Mouse (Mus musculus): ENCODE results near the gene Lrrc46. TPM values are rescaled to one million over a fixed set of nuclear protein-coding genes. Genes with fewer than 3 reads are reported as not detected.

Lrrc46 gene
- polyA plus RNA-seq, 1 experiment from 2014 or later, result 0.17 TPM

DNA sequence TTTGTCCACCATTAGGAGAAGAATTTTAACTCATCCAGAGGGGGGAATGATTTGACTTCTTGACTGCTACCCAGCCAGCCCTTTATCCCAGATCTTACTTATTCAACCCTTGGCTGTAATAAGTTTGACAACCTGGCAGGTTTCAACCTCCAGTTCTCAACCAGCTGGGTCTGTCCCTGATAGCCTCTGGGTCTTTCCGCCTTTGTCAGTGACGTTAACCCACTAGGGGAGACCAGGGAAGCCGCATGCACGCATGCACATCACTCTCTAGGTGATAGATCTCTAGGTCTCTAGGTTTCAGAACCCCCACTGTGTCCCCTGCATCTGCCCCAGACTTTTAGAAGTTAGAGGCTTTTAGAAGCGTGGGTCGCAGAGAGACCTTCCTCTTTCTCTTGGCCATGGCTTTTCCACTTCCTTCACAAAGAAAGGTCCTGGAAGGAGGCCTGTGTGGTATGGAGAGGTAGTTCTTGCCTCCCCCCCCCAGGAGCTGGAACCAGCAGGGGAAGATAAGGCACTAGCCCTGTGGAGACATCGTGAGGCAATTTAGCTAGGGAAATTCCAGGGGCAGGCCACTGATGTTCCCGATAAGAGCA is 31.9 kb downstream of the Lrrc46 start:
- Histone ChIP-seq H3K36me3 (ENCODE audit: inconsistent target) (no peaks in the 10 kb centered on the region), H3K4me3 (ENCODE audit: inconsistent target) (no peak overlapping the region), H3K27ac (no peak overlapping the region), H3K79me2 (ENCODE audit: inconsistent target) (no peaks in the 10 kb centered on the region)
- 58% methylated on average over 8 of the region's 8 CpGs for WGBS (ENCODE audit: missing documents)

DNA sequence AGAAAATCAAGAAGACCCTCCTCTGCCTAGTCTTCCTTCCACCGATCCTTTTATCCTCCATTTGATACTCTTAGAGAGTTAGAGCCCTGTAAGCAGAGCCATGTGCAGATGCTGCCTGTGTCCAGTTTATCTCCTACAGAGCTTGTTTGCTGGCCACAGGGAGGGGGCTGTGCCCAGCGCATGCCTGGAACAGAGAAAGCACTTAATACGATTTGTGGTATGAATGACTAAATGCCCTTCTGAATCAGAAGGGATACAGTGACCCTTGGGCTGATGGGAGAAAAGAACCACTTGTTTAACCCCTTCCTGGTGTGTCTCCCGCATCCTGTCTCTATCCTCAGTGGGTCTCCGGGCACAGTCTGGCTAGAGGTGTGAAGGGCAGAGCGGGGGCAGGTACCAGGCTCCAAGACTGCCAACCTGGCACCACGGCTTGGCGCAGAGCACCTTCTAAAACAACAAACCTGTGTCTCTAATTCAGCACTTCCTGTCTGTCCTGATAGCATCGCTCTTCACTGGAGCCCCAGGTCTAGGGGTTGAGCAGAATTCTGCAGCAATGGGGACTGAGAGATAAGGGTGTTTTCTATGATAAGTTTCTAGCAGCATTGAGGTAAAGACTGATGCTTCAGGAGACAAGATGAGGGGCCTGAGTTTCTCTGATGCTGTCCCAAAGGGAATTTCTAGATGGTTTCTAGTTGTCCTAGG is 34.0 kb downstream of the Lrrc46 start:
- WGBS (ENCODE audit: missing documents), result 78% methylated on average over 9 of the region's 9 CpGs
- Histone ChIP-seq H3K27ac (no peak overlapping the region), H3K4me3 (ENCODE audit: inconsistent target) (no peak overlapping the region)

DNA sequence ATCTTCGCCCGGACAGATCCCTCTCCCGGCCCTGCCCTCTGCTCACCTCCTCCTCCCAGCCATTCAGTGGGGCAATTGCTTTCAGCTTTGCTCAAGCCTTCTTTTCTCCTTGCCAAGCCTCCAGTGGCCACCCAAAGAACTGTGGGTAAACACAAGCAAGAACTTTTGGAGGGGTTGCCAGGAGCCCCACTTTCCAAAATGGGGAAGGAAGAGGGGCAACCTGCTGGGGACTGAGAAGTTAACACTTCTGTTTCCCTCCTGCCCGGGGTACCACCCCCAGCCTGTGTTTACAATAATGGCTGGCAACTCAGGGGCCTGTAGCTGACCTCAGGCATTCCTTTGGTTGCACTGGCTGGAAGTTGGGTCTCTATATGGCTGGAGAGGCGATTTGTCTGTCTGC is 38.0 kb downstream of the Lrrc46 start:
- Histone ChIP-seq H3K79me2 (ENCODE audit: inconsistent target) (no peaks in the 10 kb centered on the region), H3K27ac (no peak overlapping the region), H3K36me3 (ENCODE audit: inconsistent target) (no peaks in the 10 kb centered on the region), H3K4me3 (ENCODE audit: inconsistent target) (no peak overlapping the region)
- 39% methylated on average over 5 of the region's 5 CpGs for WGBS (ENCODE audit: missing documents)

More for the DNA sequence above, 34.0 kb downstream of the Lrrc46 start:
- Histone ChIP-seq H3K36me3 (ENCODE audit: inconsistent target) (no peaks in the 10 kb centered on the region), H3K79me2 (ENCODE audit: inconsistent target) (no peaks in the 10 kb centered on the region)

DNA sequence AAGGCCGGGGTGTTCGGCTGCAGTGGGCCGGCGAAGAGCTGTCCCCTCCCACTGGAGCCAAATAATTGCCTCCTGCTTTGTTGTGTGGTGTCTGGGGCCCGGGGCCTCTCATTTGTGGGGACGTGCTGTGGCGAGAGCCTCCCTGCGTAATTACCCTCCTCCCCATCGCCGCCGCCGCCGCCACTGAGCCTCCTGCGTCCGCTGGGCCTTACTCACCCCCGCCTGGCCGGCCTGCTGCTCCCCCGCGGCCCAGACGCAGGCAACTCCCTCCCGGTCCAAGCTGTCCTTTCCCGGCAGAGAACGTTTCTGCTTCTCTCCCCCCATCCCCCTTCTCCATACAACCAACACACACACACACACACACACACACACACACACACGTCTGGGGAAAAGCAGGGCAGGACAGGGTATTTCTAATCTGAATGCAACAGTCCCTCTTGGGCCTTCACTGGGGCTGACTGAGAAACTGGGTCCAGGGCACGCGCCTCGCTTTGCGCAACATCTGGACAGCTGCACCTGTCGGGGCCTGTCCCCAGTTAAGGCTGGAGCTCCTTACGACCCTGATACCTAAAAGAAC is 43.7 kb downstream of the Lrrc46 start:
- H3K4me3 ChIP-seq (ENCODE audit: inconsistent target), result no peak overlapping the region
- H3K36me3 ChIP-seq (ENCODE audit: inconsistent target), result no peaks in the 10 kb centered on the region
- H3K27ac ChIP-seq, result no peak overlapping the region
- H3K79me2 ChIP-seq (ENCODE audit: inconsistent target), result no peaks in the 10 kb centered on the region
- 27% methylated on average over 30 of the region's 30 CpGs for WGBS (ENCODE audit: missing documents)

DNA sequence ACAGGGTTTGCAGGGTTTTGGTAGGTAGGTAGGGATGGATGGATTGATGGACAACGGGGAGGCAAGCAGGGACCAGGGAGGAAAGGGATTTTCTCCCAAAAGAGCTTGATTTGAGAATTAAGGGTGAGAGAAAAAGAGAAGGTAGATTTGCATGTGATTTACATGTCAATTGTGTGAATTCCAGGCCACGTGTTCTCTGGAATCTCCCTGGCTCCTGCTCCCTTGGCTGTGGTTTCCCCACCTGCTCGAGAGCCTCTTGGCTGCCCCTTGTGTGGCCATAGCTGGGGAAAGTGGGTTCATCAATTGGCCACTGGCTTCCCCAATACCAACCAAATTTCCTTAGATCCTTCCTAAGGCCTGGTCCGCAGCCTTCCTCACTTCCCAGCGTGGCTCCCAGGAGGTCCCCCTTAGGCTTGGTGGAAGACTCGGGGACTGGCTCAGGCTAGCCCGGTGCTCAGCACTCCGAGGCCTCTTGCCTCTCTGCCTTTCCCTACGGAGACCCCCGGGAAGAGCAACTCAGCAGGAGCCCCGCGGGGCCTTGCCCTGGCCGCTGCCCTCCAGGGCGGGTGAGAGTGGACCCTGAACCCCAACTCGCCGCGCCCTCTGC is 44.3 kb downstream of the Lrrc46 start:
- Histone ChIP-seq H3K27ac (no peak overlapping the region), H3K36me3 (ENCODE audit: inconsistent target) (no peaks in the 10 kb centered on the region), H3K4me3 (ENCODE audit: inconsistent target) (no peak overlapping the region), H3K79me2 (ENCODE audit: inconsistent target) (no peaks in the 10 kb centered on the region)
- 71% methylated on average over 15 of the region's 17 CpGs for WGBS (ENCODE audit: missing documents)

DNA sequence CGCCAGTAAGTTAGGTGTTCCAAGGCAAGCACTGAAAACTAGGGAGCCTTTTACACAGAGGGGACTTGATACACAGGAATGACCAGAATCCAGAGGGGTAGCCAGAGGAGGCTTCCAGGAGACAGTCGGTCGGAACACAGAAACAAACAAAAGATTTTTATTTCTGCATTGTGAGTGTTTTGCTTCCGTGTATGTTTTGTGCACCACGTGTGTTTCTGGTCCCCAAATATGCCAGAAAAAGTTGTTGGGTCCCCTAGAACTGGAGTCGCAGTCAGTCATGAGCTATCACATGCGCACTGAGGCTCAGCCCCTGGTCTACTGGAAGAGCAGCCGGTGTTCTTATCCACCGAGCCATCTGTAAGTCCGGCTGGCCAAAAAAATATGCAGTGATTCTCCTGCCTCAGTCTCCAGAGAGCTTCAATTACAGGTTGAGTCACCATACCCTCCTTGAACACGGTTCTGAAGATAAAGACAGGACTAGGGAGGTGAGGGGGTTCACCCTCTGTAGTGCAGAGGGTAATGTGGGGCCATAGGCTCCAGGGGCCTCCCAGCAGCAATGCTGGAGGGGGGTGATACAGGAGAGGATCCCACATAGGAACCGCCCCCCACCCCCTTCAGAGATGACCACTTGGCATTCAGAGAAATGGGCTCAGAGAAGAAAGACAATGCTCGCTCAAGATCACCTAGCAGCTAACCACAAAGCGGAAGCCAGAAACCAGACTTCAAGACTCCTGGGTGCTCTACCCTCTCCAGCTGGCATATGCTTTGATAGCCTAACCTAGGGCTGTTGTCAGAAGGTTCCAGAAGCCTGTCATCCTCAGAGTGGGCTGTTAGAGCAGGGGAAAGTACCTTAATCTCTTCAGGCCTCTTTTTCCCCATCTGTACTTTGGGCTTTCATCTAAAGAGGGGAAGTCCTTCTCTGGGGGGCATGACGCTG is 45.1 kb downstream of the Lrrc46 start:
- 83% methylated on average over 15 of the region's 15 CpGs for WGBS (ENCODE audit: missing documents)

DNA sequence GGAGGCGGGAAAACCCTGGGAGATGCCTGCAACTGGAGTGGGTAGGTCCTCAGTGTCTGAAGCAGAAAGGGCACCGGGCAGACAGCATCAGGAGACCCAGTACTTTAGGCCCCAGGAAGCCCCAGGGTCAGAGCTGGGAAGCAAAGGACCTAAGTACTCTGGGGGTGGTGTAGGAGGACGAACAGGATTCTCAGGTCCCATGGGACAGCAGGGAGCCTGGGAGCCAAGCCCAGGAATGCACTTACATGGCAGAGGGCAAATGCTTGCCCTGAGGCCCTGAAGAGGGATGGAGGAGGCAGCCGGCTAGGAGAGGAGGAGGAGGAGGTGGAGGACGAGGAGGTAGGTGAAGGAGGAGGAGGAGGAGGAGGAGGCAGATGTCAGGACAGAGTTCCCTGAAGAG is 46.2 kb downstream of the Lrrc46 start:
- Histone ChIP-seq H3K79me2 (ENCODE audit: inconsistent target) (no peaks in the 10 kb centered on the region), H3K36me3 (ENCODE audit: inconsistent target) (no peaks in the 10 kb centered on the region), H3K4me3 (ENCODE audit: inconsistent target) (no peak overlapping the region), H3K27ac (no peak overlapping the region)
- 91% methylated on average over 3 of the region's 5 CpGs for WGBS (ENCODE audit: missing documents)

More for the DNA sequence above, 45.1 kb downstream of the Lrrc46 start:
- Histone ChIP-seq H3K4me3 (ENCODE audit: inconsistent target) (no peak overlapping the region), H3K36me3 (ENCODE audit: inconsistent target) (no peaks in the 10 kb centered on the region), H3K27ac (no peak overlapping the region), H3K79me2 (ENCODE audit: inconsistent target) (no peaks in the 10 kb centered on the region)

DNA sequence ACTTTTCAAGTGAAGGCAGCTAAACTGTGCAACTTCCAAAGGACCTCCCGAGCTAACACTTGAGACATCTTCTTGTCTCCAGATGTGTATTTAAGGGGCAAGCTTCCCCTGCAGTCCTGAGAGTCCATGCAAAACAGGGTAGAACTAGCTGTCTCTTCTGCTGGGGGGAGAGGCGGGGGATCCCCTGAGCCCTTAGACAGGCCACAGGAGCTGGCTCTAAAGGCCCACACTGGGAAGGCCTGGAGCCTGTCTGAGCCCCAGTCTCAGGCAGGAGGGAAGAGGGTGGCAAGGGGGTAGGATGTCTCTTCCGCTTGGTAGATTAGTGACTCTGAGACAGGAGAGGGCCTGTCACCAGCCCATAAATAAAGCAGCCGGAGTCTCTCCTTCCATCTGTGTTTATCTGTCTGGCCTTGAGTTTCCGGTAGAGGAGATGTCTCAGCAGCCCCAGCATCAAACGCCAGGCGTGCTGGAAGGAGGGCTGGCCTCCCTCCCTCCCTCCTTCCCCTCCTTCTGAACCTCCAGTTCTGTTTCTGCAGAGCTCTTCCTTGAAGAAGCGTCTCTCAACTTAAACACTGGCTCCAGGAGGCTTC is 48.4 kb downstream of the Lrrc46 start:
- no peaks in the 10 kb centered on the region for H3K36me3 ChIP-seq (ENCODE audit: inconsistent target)
- no peaks in the 10 kb centered on the region for H3K79me2 ChIP-seq (ENCODE audit: inconsistent target)
- H3K27ac ChIP-seq, result no peak overlapping the region
- 56% methylated on average over 8 of the region's 8 CpGs for WGBS (ENCODE audit: missing documents)
- H3K4me3 ChIP-seq (ENCODE audit: inconsistent target), result no peak overlapping the region

DNA sequence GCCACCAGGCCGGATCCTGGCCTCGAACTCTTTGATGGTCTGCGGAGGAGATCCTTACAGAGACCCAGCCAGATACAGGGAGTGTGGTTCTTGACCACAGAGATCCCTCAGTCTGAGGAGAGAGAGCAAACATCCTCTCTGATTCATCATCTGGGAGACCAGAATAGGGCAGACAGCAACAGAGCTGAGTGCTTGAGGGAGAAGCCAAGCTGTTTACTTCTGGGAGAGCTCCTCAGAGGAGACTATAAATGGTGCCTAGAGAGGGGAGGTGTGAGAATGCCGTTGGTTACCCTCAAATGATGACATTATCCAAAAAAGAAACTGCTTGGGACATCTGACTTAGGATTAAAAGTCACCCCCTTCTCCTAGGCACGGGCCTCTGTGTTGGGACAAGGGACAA is 49.7 kb downstream of the Lrrc46 start:
- no peak overlapping the region for H3K27ac ChIP-seq
- no peak overlapping the region for H3K4me3 ChIP-seq (ENCODE audit: inconsistent target)
- no peaks in the 10 kb centered on the region for H3K36me3 ChIP-seq (ENCODE audit: inconsistent target)
- no peaks in the 10 kb centered on the region for H3K79me2 ChIP-seq (ENCODE audit: inconsistent target)
- 83% methylated on average over 5 of the region's 5 CpGs for WGBS (ENCODE audit: missing documents)

DNA sequence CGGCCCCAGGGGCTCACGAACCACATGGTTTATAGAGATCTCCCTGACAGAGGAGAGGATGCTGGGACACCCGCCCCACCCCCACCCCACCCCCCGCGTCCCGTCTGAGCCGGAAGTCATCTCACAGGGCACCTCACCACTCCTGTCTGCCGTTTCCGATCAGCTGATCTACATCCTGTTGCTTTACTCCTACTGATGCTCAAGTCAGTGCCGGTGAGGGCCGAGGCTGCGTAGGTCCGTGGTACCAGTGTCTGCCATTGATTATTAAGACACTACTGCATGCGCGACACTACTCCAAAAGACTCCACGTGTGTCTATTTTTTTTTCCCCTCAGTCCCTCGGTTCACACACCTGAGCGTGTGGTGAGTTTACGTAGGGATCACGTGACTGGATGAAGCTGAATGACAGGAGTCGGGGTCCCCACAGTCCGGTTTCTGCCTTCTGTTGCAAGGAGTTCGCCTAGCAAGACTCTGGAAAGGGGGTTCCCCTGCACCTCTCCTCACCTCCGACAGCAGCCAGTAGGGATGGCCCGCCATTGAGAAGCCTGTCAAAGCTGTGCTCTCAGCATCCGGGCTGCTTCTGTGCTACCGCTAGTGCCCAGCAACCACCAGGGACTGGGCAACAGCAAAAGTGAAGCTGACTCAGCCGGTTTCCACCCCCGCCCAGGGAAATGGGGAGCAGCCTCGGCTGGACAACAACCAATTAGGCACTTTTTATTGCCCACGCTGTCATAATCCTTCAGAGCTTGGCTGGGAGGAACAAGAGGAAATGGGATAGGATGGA is 53.1 kb downstream of the Lrrc46 start:
- Histone ChIP-seq H3K36me3 (ENCODE audit: inconsistent target) (no peaks in the 10 kb centered on the region), H3K4me3 (ENCODE audit: inconsistent target) (no peak overlapping the region), H3K79me2 (ENCODE audit: inconsistent target) (no peaks in the 10 kb centered on the region), H3K27ac (no peak overlapping the region)
- WGBS (ENCODE audit: missing documents), result 3% methylated on average over 31 of the region's 31 CpGs

DNA sequence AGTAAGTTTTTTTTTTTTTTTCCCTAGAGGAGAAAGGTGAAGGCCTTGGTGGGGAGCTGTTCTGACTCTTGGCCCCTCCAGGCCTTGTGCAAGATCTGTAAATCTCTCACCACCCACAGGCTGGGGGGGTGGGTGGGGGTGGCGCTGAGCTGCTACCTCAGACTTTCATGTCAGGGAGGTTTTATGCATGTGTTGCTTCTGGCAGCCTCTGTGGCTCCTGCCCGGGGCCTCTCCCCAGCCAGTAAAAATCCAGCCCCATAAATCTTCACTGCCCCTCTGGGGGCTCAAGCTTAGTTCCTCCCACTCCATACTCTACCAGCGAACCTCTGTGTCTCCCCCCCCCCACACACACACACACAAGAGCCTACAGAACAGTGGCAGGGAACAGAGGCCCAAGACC is 54.7 kb downstream of the Lrrc46 start:
- no peak overlapping the region for H3K27ac ChIP-seq
- no peaks in the 10 kb centered on the region for H3K36me3 ChIP-seq (ENCODE audit: inconsistent target)
- no peaks in the 10 kb centered on the region for H3K79me2 ChIP-seq (ENCODE audit: inconsistent target)
- no peak overlapping the region for H3K4me3 ChIP-seq (ENCODE audit: inconsistent target)
- WGBS (ENCODE audit: missing documents), result 54% methylated on average over 3 of the region's 3 CpGs

DNA sequence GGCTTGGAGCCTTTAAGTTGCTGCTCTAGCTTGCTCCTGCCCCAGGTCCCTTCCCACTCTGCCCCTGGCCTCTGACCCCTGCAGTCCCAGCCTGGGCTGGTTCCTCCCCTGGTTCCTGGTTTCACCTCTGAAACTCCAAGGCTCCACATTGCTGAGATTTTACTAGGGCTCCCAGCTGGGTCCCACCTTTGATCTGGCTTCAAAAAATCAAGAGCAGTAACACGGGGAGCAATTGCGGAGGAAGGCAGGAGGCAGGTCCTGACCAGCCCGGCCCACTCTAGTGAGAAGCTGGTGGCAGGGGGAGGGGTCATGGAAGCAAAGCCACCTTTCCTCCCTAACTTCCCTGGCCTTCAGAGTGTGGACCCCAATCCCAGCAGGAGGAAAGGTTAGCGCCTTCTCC is 56.3 kb downstream of the Lrrc46 start:
- 93% methylated on average over 4 of the region's 4 CpGs for WGBS (ENCODE audit: missing documents)
- no peaks in the 10 kb centered on the region for H3K36me3 ChIP-seq (ENCODE audit: inconsistent target)
- no peaks in the 10 kb centered on the region for H3K79me2 ChIP-seq (ENCODE audit: inconsistent target)
- no peak overlapping the region for H3K4me3 ChIP-seq (ENCODE audit: inconsistent target)
- no peak overlapping the region for H3K27ac ChIP-seq

Data from macrophage (primary cell).